Mouse (Mus musculus) layer of hippocampus, adult 8-10 months (tissue): ENCODE data around the gene Pigx. TPM values are rescaled to one million over a fixed set of nuclear protein-coding genes. Genes with fewer than 3 reads are reported as not detected.
A peak's percentile ranks its signal among the peaks of the same experiment; 100 is the strongest.

Experiments
- DNase-seq, 2 experiments: peaks; one replicate each; pipeline ENCODE4 v3.0.0; 2022; ENCODE audit warnings: low spot score in 2 of 2
- total RNA-seq, 4 experiments: library from RNA; stranded (reverse); gene quantifications; 2 replicates each; pipeline ENCODE4 v1.2.4; 2022

Gene Pigx
- total RNA-seq = 10 to 100 TPM; 23.2 to 36.1 (median 27.7) TPM

DNA sequence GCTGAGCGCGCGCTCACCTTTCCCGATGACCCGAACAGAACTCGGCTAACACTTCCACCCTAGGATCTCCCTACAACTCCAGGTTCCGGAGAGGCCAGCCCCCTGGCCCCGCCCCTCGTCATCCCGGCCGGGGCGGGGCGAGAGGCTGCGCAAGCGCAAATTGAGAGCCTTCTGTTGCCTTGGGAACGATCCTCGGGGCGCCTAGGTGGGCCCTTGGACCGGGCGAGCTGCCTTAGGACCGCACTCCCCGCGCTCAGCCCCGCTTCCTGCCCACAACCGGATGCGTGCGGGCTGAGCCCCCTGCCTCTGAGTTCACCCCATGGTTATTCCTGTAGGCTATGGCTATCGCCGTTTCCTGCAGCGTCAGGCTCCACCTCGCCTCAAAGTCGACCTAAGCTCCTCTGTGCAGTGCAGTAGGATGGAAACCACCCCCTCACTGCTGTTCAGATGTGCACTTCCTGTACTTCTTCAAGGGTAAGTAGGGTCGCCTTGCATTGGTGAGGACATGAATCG is at the start of gene Pigx, which contains the start of gene Cep19:
Pigx (minus strand) TSS at position 103 of the 513 bp plus-strand sequence.
Cep19 (plus strand) TSS at position 163 of the 513 bp plus-strand sequence.
- DNase-seq = peak; percentile 79 to 84

DNA sequence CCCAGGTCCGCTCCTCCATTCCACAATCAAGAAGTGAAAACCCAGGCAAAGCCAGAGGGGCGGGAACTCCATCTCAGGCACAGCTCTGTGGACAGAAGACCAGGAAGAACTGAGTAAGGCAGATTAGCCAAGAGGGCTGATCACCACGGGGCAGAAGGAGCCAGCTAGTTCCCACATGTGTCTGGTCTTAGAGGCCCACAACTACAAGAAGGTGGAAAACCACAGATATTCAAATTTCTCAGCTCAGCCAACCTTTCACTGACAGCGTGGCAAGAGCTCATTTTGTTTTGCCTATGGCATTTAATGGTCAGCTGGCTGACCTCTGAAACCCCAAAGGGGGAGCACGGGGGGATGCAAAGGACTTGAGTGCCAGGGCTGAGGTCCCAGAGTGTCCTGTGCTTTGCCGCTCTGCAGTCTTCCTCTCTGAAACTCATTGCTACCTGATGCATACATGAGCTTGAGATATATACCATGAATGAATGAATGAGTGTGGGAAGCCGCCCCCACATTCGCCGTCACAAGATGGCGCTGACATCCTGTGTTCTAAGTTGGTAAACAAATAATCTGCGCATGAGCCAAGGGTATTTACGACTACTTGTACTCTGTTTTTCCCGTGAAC is 48.2 kb upstream of the Pigx start:
- no peak for DNase-seq

DNA sequence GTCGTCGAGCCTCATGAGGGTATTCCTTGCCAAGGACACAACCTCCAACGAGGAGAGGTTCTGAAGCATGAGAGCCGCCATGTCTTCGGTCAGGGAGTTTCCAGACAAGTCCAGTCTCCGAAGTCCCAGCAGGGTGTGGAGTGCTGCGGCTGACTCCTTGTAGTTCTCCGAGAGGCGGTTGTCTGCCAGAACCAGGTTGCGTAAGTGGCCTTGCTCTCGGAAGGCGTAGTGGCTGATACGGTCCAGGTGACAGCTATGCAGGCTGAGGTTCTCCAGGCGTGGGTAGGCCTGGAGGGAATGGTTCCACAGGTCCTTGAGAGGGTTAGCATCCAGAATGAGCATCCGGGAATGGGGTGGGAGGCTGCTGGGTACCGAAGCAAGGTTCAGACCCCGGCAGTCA is 45.1 kb upstream of the Pigx start:
- DNase-seq = no peak

DNA sequence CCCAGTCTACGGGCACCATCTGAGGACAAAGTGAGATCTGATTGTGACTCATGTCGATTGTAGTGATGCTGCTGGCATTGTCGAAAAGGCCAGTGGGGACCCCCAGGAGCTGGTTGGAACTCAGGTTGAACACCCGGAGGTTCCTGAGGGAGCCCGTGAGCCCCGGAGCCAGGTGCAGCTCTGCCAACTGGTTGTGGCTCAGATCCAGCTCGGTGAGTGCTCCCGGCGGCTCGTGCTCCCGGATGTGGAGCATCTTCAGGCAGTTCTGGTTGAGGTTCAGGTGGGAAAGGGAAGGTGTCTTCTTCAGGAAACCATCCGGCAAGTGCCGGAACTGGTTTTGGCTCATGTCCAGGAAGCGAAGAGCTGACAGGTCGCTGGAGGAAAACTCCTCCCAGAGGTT is 44.2 kb upstream of the Pigx start:
- DNase-seq = no peak

DNA sequence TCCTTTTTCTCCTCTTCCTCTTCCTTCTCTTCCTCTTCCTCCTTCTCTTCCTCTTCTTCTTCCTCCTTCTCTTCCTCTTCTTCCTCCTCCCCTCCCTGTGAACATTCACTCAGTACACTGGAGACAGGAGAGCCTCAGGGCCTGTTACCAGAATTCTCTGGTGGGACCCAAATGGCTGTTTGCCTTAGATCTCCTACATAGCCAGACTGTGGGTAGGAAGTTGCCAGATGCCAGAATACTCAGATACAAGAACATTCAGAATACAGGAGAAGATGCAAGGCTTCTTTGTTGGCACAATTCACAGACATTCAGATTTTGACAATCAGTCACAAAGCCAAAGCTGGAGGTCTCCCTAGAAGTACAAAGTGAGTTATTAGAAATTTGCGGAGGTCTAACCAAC is 39.4 kb upstream of the Pigx start:
- DNase-seq = peak; percentile 62 to 69

DNA sequence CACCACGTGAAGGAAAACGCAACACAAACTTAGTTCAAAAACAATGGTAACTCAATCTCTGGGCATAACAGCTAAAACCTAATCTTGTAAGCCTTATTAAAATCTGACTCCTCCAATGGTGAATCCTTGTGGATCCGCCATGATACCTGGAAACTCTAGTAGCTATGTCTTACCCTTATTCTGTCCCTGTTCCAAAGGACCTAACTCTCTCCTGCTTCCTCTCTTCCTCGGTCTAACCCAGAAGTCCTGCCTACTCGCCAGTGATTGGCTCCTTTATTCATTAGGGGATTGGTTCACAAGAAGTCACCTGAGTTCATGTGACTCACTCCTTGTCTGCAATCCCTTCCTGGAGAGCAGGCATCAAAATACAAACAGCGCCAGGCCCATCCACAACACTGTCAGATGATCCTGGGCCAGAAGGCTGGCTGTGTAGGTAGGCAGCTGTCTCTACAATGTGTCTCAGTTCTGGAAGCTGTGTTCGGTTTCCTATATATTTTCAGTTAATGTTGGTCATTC is 36.4 kb upstream of the Pigx start:
- DNase-seq = no peak

DNA sequence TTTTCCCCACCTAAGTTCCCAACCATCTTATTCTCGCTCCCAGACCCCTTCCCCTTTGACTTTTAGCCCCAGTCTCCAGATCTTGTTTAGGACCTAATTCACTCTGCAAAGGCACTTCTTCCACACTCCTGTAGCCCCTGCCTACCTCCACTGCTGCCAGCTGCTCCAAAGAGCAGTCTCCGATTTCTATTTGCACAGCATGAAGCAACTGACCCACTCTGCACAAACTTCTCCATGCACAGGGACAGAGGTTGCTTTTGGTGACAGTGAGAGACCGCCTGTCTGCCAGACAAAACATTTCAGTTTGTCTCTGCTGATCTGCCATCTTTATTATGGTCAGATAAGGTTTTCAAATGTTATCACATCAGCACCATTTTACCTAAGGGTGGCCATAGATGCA is 33.6 kb upstream of the Pigx start:
- no peak for DNase-seq

DNA sequence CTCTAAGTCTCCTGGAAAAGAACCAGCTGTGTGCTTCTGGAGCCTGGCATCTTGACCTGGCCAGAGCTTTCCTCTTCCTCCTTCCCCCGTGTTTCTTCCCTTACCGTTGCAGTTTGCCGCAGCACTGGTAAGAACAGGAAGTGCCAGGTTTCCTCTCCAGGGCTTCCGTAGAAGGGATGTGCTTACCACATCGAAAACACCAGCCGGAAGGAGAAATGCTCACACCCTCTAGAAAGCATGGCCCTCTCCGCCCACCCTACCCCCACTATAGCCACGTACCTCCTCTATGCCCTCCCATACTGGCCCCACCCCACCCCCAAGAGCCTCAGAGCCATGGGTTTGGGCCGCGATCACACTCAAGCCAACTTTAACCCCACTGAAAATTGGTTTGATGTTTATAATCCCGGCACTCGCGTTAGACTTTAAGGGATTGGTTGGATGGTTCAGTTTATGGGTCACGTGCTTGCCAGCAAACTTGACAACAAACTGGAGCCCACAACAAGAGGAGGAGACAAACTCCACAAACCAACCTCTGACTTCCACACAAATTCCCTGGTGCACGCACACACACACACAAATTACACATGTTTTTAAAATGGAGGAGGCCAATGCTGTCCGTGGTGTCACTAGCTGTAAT is 30.8 kb upstream of the Pigx start:
- no peak for DNase-seq

DNA sequence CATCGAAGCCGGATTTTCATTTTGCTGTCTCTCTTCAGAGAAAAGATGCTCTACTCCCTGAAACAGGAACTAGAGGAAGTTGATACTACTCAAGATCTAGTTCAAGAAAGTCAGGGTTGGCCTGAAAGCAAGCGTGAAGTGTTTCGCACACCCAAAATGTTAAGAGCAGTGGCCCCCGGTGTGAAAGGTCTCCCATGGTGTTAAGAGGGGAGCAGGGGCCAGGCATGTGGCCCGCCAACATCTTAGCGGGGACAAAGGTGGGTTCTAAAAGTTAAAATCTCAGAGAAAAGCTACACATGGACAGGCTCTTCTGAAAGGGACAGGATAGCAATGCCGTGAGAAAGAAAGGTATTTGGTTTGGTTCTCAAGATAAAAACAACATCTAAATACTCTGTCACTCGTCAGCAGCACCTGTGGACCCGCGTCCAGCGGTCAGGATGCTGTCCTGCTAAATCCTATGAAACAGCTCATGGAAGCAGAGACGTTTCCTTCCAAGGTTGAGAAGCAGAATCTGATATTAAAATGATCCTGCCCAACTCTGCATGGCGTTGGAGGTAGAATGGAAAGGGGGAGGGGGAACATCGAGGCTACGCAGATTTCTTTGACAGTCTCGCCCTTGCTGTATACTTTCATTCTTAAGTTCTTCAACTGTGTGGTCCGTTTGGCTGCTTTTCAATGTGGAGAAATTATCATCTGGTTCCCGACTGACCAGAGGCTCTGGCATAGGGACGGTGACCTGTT is 30.1 kb upstream of the Pigx start:
- DNase-seq = no peak

DNA sequence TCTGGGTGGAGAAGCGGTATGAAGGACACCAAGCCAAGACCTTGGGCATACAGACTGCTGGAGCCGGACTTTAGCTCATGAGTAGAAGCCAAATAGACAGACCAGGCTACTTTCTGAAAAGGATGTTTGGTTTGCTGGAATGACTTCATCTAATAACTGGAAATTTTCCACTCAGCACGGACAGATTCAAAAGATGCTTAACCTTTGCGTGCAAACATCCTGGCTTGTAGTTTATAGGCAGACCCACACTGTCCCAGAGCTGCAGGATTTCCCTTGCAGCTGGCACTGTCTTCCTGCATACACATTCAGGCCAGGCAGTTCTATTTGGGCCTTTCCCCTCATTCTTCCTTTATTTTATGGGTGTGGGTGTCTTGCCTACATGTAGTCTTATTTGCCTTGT is 27.5 kb upstream of the Pigx start:
- no peak for DNase-seq

DNA sequence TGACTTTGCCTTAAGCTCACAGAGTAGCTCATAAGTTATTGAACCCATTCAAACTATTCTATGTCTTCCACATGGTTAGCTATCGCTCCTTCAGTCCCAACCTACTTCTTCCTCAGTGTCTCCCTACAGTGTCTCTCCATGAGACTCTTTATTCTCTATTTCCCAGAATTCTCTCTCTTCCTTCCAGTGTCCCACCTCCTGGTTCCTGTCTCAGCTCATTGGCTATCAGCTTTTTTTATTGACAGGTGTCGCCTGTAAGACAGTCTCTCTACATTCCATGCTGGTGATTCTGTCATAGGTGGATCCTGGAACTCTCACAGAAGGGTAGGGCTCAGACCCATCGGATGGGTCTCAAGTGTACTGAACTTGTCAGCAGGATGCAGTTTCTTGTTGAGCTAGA is 25.8 kb upstream of the Pigx start:
- no peak for DNase-seq

DNA sequence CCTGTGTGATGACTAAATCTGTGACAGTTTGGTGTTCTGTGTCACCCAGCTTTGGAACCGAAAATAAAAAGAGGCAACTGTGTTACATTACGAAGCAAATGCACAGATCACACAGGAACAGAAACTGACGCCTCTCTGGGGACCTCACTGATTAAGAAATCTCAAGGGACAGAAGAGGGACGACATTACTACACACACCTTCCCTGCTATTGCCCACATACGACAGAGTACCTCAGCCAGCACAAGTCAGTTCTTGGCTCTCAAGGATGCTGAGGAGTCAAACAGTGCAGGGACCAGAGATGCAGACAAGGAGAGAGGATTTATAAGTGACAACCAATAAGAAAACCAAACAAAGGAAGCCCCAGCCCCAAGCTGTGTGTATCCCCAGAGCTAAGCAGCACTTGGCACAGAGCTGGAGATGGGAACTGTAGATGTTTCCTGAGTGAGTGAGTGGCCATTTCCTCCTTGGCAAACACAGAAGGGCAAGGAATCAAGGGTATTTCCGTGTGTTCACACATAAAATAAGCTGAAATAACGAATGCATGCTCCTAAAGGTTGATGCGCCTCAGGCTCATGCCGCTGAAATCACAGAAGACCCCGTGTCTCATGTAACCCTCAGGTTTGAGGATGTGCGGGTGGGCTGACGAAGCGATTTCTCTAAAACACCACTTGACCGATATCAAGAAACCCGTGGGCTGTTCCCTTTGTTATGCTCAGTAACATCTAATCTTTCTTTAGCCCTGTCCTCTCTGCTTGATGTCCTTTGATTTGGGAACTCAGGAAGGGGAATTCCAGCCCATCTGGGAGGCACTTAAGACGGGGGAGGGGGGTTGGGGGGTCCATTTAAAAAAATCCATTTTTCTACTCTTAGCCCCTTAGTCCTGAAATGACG is 25.1 kb upstream of the Pigx start:
- DNase-seq = no peak

DNA sequence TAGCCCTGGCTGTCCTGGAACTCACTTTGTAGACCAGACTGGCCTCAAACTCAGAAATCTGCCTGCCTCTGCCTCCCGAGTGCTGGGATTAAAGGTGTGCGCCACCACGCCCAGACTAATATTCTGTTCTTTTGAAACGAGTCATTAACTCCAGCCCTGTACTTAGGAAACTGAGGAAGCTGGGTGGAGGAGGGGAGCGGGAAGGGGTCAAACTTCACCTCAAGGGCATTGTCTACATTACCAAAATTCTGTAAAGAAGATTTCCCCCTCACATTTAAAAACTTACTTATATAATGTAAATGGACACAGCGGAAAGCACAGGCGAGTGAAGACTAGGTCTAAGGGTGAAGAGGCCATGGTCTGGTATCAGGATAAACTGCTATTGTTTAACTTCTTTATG is 24.5 kb upstream of the Pigx start:
- DNase-seq = no peak

DNA sequence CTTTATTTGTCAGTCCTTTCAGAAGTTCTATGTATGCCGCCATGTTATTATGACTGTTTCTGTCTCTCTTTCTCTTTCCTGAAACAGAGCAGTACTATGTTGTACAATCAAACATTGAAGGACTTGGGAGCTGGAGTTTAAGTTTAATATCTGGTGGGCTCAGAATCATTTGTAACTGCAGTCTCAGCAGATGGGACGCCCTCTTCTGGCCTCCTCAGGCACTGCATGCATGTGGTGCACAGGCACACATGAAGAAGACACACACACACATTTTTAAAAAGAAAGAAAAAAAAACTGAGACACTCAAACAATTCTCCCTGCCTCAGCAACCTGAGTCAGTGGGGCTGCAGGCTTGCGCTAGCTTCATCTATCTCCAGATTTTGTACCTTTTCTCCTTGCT is 20.9 kb upstream of the Pigx start:
- no peak for DNase-seq

DNA sequence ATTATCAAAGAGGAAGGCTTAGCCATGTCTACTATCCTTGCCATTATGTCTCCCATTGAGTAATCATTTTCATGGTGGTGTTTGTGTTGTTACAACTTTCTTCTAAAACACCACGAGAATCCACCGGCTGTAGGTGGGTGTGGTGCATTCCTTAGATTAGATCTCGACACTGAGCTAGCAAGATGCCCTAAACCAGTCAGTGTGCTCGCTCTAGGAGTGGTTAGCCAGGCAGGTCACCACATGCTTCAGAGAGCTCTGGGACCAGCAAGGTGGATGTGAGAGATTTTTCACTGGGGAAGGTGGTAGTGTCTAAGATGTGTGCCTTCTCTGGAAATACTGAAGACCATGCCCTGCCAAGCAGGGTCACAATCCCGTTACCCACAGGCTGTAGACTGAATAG is 16.6 kb upstream of the Pigx start:
- no peak for DNase-seq

DNA sequence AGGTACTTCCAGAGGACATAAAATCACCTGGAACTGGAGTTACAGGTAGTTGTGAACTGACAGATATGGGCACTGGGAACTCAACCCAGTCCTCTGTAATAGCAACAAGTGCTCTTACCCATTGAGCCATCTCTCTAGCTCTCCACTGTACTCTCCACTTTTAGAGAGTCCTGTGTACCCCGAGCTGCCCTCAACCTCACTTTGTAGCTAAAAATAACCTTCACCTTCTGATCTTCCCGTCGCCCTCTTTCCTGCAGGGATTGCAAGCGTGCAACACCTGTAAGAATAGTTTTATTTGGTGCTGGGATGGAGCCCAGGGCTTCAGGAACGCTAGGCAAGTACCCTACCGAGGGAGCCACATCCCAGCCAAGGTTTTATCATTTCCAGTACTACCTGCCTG is 16.2 kb upstream of the Pigx start:
- DNase-seq = no peak

DNA sequence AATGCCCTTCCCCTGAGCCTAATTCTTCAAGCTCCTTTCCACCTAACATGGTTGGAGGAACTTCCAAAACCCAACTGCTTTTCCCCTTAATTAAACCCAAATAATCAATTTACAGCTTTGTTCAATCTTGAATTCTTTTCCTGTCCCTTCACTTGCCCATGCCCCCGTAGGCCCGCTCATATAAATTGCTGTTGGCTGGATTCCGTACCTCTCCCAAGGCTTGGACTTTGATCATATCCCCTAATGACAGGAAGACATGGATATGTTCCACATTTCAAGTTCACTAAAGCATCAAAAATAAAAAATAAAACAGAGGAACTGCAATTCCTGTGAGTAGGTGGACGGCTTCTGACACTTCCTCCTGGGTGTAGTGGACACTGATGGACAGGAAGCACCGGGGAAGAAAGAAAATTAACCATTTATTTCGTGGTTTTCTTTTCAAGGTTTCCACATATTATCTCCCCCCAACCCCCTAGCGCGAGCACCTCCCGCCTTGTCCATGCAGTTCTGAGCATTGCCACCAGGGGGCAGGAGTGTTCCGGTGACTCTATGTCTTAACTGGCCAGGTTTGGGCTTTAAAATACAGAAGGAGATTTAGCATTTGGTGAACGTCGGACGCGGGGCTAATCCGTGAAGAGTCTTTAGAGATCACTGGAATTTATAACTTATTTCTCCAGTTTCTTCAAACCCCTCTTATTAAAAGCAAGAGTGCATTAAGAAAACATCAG is 15.6 kb upstream of the Pigx start:
- peak; percentile 53 to 84 for DNase-seq

DNA sequence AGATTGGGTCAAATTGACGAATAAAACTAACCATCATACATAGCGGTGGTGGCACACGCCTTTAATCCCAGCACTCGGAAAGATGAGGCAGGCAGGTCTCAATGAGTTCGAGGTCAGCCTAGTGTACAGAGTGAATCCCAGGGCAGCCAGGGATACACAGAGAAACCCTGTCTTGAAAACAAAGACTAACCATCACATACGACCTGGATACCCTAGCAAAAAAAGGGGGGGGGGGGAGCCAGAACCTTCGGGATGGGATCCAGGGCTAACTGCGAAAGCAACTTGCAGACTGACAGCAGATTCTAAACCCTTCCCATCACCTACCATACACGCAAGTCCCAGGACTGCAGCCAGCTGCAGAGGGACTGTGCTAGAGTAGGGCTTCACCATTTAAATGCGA is 14.9 kb upstream of the Pigx start:
- no peak for DNase-seq

DNA sequence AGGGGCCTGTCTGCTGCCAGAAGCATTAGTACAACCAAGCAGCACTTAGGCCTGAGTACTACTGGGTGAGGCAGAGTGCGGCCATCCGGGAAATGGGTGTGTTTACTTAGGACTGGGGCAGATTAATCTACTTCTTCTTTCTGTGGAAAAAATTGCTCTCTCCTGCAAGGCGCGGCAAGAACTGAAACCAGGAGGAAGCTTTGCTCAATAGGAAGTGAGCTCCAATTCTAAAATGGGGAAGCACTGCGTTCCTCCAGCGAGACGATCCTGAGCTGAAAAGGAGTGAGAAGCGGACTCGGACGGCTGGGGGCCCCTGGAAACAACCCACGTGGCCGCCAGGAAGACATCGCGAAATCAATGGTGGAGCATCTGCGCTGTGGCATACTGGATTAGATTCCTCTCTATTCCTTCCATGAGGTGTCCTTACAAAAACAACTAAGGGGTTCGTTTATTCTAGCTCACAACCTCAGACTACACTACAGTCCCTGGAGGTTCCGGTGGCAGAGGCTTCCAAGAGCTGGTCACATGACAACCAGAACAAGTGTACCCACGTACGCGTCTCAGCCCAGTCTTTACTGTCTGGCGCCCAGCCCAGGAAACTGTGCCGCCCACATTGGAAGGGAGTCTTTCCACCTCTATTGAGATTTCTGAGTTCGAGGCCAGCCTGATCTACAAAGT is 14.1 kb upstream of the Pigx start:
- peak; percentile 41 to 63 for DNase-seq
